Mouse (Mus musculus) liver, embryonic 14.5 days (tissue): ENCODE data around the gene Prima1.

Source experiments
- CTCF ChIP-seq: IDR thresholded peaks from 2 replicates; pipeline ENCODE4 v1.5.1; 2016; ENCODE audit warnings: antibody characterized with exemption, low read depth, control low read depth
- EP300 ChIP-seq: IDR thresholded peaks from 2 replicates; pipeline ENCODE4 v1.6.1; 2016; ENCODE audit warnings: antibody characterized with exemption, low read depth

- no peak for TF ChIP-seq EP300
- no peak for TF ChIP-seq CTCF
Observed at GRCm38 (mm10) chr12:103287276-103287675, 45.3 kb upstream of the Prima1 start.
